Mouse (Mus musculus): ENCODE measurements around the gene Castor1. TPM values are rescaled to one million over a fixed set of nuclear protein-coding genes. Genes with fewer than 3 reads are reported as not detected.

Gene Castor1
- polyA plus RNA-seq, 1 experiment from 2014 or later = 10.3 TPM

DNA sequence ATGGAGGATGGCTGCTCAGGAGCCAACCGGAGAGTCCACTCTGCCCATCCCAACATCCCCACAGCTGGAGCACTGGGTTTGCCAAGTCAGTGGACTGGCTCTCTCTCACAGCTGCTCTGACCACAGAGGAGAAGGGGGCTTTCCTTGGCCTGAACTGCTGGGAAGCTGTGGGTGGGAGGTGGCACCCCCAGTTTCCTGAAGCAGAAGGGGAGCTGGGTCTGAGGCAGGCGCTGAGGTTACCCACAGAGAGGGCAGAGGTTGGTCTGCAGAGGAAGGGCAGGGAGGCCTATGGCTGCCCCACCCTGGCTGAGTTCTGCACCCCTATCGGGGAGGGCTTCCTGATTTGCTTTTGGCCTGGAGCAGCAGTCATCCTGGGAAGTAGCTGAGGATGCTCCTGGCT lies 33.4 kb downstream of the Castor1 start:
- Histone ChIP-seq H3K9ac (ENCODE audit: low read depth, low read length) (no peak overlapping the region), H3K4me2 (replicated peaks; ENCODE audit: low read depth) (no peak overlapping the region), H3K4me1 (replicated peaks; ENCODE audit: control insufficient read depth, insufficient read depth, low read length) (peaks cover 7% of the 10 kb centered on the region; the same call in 1 of the 2 replicates), H3K27me3 (replicated peaks; ENCODE audit: control insufficient read depth, insufficient read depth, low read length) (no peaks in the 10 kb centered on the region), H3K9me3 (ENCODE audit: control insufficient read depth) (no peaks in the 10 kb centered on the region), H3K27ac (ENCODE audit: low read depth, low read length) (no peak overlapping the region), H3K36me3 (ENCODE audit: control insufficient read depth, insufficient read depth) (no peaks in the 10 kb centered on the region), H3K4me3 (ENCODE audit: low read depth, low read length) (no peak overlapping the region)
- no peak for TF ChIP-seq CTCF (IDR thresholded peaks at IDR 0.05; ENCODE audit: low read depth)
- WGBS = 66% methylated on average over 3 of the region's 3 CpGs
- no peak for ATAC-seq

DNA sequence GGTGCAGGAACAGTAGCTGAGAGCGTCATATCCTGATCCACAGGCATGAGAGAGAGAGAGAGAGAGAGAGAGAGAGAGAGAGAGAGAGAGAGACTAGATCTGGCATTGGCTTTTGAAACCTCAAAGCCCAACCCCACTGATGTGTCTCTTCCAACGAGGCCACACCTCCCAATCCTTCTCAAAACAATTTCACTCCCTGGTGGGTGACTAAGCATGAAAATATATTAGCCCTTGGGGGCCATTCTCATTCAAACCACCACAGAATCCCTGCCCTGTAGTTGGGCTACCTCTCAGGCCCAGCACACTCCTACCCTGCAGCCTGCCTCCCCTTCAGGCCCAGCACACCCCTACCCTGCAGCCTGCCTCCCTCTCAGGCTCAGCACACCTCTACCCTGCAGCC lies 34.9 kb downstream of the Castor1 start:
- Histone ChIP-seq H3K27me3 (replicated peaks; ENCODE audit: control insufficient read depth, insufficient read depth, low read length) (no peaks in the 10 kb centered on the region), H3K4me2 (replicated peaks; ENCODE audit: low read depth) (no peak overlapping the region), H3K9ac (ENCODE audit: low read depth, low read length) (no peak overlapping the region), H3K4me3 (ENCODE audit: low read depth, low read length) (no peak overlapping the region), H3K27ac (ENCODE audit: low read depth, low read length) (no peak overlapping the region), H3K36me3 (ENCODE audit: control insufficient read depth, insufficient read depth) (no peaks in the 10 kb centered on the region), H3K4me1 (replicated peaks; ENCODE audit: control insufficient read depth, insufficient read depth, low read length) (peaks cover 7% of the 10 kb centered on the region; the same call in 1 of the 2 replicates), H3K9me3 (ENCODE audit: control insufficient read depth) (no peaks in the 10 kb centered on the region)
- ATAC-seq = no peak
- TF ChIP-seq CTCF (IDR thresholded peaks at IDR 0.05; ENCODE audit: low read depth) = no peak
- 76% methylated on average over 2 of the region's 2 CpGs for WGBS

DNA sequence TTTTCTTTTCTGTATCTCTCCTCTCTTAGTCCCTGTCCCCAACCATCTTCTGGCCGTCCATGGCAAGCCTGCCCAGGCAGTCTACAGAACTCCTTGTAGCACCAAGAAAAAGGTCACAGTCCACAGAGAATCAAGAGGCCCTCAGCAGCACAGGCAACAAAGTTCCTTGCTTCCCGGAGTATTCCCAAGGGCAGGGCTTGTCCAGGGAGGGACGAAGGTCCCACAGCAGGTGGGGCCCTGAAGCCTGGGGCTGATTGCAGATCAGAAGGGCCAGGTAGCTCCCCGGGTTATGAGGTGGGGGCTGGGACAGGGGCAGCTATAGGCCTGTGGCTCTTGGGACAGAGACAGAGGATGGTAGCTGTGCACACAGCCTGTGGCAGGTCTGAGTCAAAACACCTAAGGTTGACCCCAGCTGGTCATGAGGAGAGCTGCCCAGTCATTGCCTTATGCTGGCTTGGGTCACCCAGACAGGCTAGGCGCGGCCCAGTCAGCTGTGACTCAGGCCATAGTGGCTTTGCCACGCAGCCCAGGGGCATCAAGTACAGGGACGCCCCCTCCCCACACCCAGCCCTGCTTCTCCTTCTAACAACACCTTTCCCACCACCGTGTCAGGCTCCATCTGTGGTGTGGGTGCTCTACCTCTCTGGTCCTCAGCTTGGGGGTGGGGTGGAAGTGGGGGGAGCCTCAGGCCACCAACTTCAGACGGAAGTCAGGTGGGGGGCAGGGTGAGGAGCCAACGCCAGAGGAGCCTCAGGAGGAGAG lies 39.0 kb downstream of the Castor1 start, which contains the start of gene Lif:
Lif (plus strand) TSS at position 712 of the 762 bp plus-strand sequence.
- ATAC-seq = peak; percentile 83

DNA sequence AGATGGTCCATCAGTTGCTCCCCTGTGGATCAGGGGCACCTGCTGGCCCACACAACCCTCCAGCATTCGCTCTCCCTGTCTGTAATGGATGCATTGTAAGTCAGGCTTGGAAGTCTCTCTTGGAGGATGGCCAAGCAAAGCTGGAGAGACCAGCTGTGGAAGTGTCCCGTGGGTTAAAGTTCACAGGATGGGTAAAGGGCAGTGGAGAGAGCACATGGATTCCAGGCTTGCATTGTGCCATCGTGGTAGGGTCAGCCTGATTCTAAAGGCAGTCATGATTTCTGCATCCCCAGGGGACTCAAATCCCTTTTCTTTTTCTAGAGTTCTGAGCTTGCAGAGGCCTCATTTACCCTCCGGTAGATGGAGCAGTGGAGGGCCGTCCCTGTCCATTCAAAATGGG lies 39.7 kb downstream of the Castor1 start:
- peak overlapping the region; percentile 61 for H3K4me2 ChIP-seq (replicated peaks; ENCODE audit: low read depth)

More for the DNA sequence above, 39.0 kb downstream of the Castor1 start, which contains the start of gene Lif:
- Histone ChIP-seq H3K4me2 (replicated peaks; ENCODE audit: low read depth) (peak within 1 kb of the TSS; percentile 61), H3K9me3 (ENCODE audit: control insufficient read depth) (no peaks in the 10 kb centered on the region), H3K36me3 (ENCODE audit: control insufficient read depth, insufficient read depth) (no peaks in the 10 kb centered on the region), H3K27ac (ENCODE audit: low read depth, low read length) (peak within 1 kb of the TSS; percentile 93), H3K4me1 (replicated peaks; ENCODE audit: control insufficient read depth, insufficient read depth, low read length) (peaks cover 19% of the 10 kb centered on the region), H3K4me3 (ENCODE audit: low read depth, low read length) (peak within 1 kb of the TSS; percentile 21), H3K27me3 (replicated peaks; ENCODE audit: control insufficient read depth, insufficient read depth, low read length) (no peaks in the 10 kb centered on the region), H3K9ac (ENCODE audit: low read depth, low read length) (0 out of 2 replicates have a peak within 1 kb of the TSS, but pooled peaks have one; percentile 37)
- 38% methylated on average over 11 of the region's 11 CpGs for WGBS
- no peak for TF ChIP-seq CTCF (IDR thresholded peaks at IDR 0.05; ENCODE audit: low read depth)

DNA sequence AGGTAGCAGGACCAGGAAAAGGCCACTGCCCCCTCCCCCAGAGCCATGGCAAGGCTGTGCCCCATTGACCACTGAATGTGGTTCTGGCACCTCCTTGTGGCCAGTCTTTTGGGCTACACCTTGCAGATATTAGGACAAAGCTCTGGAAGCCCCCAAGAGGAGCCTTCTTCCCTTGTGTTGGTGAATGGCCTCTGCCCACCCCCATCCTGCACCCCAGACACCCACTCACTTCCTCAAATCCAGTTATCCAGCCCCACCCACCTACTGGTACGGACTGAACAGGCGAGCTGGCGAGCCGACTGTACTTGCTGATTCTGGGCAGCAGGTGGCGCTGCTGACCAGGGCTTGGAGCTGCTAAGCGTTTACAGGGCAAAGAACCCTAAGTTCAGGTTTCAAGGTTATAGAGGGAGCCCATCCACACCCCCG lies 40.6 kb downstream of the Castor1 start:
- peak; percentile 92 for TF ChIP-seq CTCF (IDR thresholded peaks at IDR 0.05; ENCODE audit: low read depth)
- Histone ChIP-seq H3K4me2 (replicated peaks; ENCODE audit: low read depth) (peak overlapping the region; percentile 61), H3K9me3 (ENCODE audit: control insufficient read depth) (no peaks in the 10 kb centered on the region), H3K27me3 (replicated peaks; ENCODE audit: control insufficient read depth, insufficient read depth, low read length) (no peaks in the 10 kb centered on the region), H3K9ac (ENCODE audit: low read depth, low read length) (no peak overlapping the region), H3K27ac (ENCODE audit: low read depth, low read length) (peak overlapping the region; percentile 93; the same call in 1 of the 2 replicates), H3K36me3 (ENCODE audit: control insufficient read depth, insufficient read depth) (no peaks in the 10 kb centered on the region), H3K4me3 (ENCODE audit: low read depth, low read length) (peak overlapping the region; percentile 21; the same call in 1 of the 2 replicates), H3K4me1 (replicated peaks; ENCODE audit: control insufficient read depth, insufficient read depth, low read length) (peaks cover 22% of the 10 kb centered on the region)
- under 1% methylated on average over 7 of the region's 7 CpGs for WGBS
- ATAC-seq = peak; percentile 29; the same call in 1 of the 2 replicates

More for the DNA sequence above, 39.7 kb downstream of the Castor1 start:
- no peak; the same call in 1 of the 2 replicates for TF ChIP-seq CTCF (IDR thresholded peaks at IDR 0.05; ENCODE audit: low read depth)
- 0 out of 2 replicates have a peak overlapping the region, but pooled peaks have one; percentile 37 for H3K9ac ChIP-seq (ENCODE audit: low read depth, low read length)
- H3K36me3 ChIP-seq (ENCODE audit: control insufficient read depth, insufficient read depth) = no peaks in the 10 kb centered on the region
- no peak for ATAC-seq
- WGBS = 38% methylated on average over 5 of the region's 5 CpGs
- H3K4me3 ChIP-seq (ENCODE audit: low read depth, low read length) = peak overlapping the region; percentile 21
- H3K4me1 ChIP-seq (replicated peaks; ENCODE audit: control insufficient read depth, insufficient read depth, low read length) = peaks cover 19% of the 10 kb centered on the region
- H3K27ac ChIP-seq (ENCODE audit: low read depth, low read length) = peak overlapping the region; percentile 93
- H3K9me3 ChIP-seq (ENCODE audit: control insufficient read depth) = no peaks in the 10 kb centered on the region
- no peaks in the 10 kb centered on the region for H3K27me3 ChIP-seq (replicated peaks; ENCODE audit: control insufficient read depth, insufficient read depth, low read length)

DNA sequence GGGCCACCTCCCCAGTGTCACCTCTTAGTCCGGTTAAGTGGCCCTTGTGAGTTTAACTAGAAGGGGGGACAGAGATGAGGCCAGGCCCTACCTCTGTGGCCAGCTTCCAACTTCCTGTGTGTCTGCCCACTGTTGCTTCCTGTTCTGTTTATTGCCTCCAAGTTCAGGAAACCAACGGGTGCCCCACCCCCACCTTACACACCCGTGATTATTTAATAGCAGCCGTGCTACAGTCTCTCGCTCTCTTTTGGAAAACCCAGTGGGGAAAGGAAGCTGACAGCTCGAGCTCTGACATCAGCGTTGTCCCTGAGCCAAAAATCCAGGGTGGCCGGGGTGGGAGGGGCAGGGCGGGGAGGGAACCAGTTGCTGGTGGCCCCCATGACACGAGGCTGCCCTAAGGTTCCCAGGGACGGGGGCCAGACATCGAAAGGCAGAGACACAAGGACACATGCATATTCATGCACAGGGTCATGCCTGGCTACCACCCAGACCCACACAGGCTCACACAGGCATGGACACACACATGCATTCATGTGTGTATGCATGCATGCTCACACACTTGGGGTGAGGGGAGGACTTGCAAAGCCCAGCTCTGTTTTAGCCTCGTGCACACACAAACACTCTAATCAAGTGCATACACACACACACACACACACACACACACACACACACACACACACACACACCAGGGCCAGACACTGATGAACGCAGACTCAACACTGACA lies 42.6 kb downstream of the Castor1 start:
- Histone ChIP-seq H3K9me3 (ENCODE audit: control insufficient read depth) (no peaks in the 10 kb centered on the region), H3K4me1 (replicated peaks; ENCODE audit: control insufficient read depth, insufficient read depth, low read length) (peaks cover 28% of the 10 kb centered on the region), H3K27ac (ENCODE audit: low read depth, low read length) (peak overlapping the region; percentile 54; the same call in 1 of the 2 replicates), H3K4me2 (replicated peaks; ENCODE audit: low read depth) (peak overlapping the region; percentile 61), H3K36me3 (ENCODE audit: control insufficient read depth, insufficient read depth) (no peaks in the 10 kb centered on the region), H3K9ac (ENCODE audit: low read depth, low read length) (no peak overlapping the region), H3K27me3 (replicated peaks; ENCODE audit: control insufficient read depth, insufficient read depth, low read length) (no peaks in the 10 kb centered on the region), H3K4me3 (ENCODE audit: low read depth, low read length) (no peak overlapping the region)
- no peak for TF ChIP-seq CTCF (IDR thresholded peaks at IDR 0.05; ENCODE audit: low read depth)
- no peak for ATAC-seq
- 13% methylated on average over 14 of the region's 14 CpGs for WGBS

All from intestine, postnatal 0 days (tissue).